17 mouse cellular contexts compared by ENCODE assay signal in genomic region chr7:61836827-61837226, GRCm38 (mm10).
DNase-seq lines count a peak whose midpoint lies in the region; ATAC-seq and TF ChIP-seq lines count a peak whose summit lies in the region.
"Had no signal": no experiment of that assay in that cellular context is flagged by ENCODE, and none has a peak within 500 bp of the region (broad histone marks: within the 10 kb centered on the region; RNA-seq: fewer than 3 reads in every experiment).

No protein-coding gene starts in this region.

- no peak overlapping the region for H3K4me2 ChIP-seq in forebrain, embryonic 15.5 days (replicated peaks)
- no peak overlapping the region for H3K4me2 ChIP-seq in hindbrain, embryonic 16.5 days (ENCODE audit: low read length)
- no peak overlapping the region for H3K4me2 ChIP-seq in midbrain, postnatal 0 days (ENCODE audit: low read depth, low read length, poor library complexity, severe bottlenecking)
- H3K4me2 ChIP-seq: heart, embryonic 12.5 days; limb, embryonic 15.5 days had no signal

- H3K9ac ChIP-seq in forebrain, embryonic 15.5 days (replicated peaks), result no peak overlapping the region
- no peak overlapping the region for H3K9ac ChIP-seq in hindbrain, embryonic 16.5 days (ENCODE audit: low read depth, low read length)
- H3K9ac ChIP-seq in midbrain, postnatal 0 days (replicated peaks; ENCODE audit: low read length, poor library complexity, severe bottlenecking), result no peak overlapping the region
- H3K9ac ChIP-seq: heart, embryonic 12.5 days; limb, embryonic 15.5 days had no signal

- no peak overlapping the region for H3K4me3 ChIP-seq in layer of hippocampus, adult 2 months
- H3K4me3 ChIP-seq in forebrain, embryonic 15.5 days, result no peak overlapping the region
- no peak overlapping the region for H3K4me3 ChIP-seq in hindbrain, embryonic 16.5 days (ENCODE audit: low read length)
- H3K4me3 ChIP-seq in midbrain, postnatal 0 days (ENCODE audit: low read depth, low read length), result no peak overlapping the region
- no peak overlapping the region for H3K4me3 ChIP-seq in embryonic facial prominence, embryonic 10.5 days
- no peak overlapping the region for H3K4me3 ChIP-seq in heart, embryonic 10.5 days
- H3K4me3 ChIP-seq: gastrocnemius, adult 2 months; heart, embryonic 12.5 days; limb, embryonic 15.5 days had no signal

- no peaks in the 10 kb centered on the region for H3K27me3 ChIP-seq in forebrain, embryonic 15.5 days
- H3K27me3 ChIP-seq in hindbrain, embryonic 16.5 days (replicated peaks; ENCODE audit: control insufficient read depth, insufficient read depth, low read length), result no peaks in the 10 kb centered on the region
- no peaks in the 10 kb centered on the region for H3K27me3 ChIP-seq in midbrain, postnatal 0 days (ENCODE audit: insufficient read depth, low read length)
- no peaks in the 10 kb centered on the region for H3K27me3 ChIP-seq in embryonic facial prominence, embryonic 10.5 days (replicated peaks; ENCODE audit: low read depth, poor library complexity, severe bottlenecking)
- H3K27me3 ChIP-seq in heart, embryonic 10.5 days (ENCODE audit: insufficient read depth, poor library complexity, severe bottlenecking), result no peaks in the 10 kb centered on the region
- H3K27me3 ChIP-seq: CH12.LX; heart, embryonic 12.5 days; limb, embryonic 15.5 days had no signal

- H3K4me1 ChIP-seq in forebrain, embryonic 15.5 days, result peaks cover 7% of the 10 kb centered on the region
- H3K4me1 ChIP-seq in hindbrain, embryonic 16.5 days (ENCODE audit: control insufficient read depth, insufficient read depth, low read depth, low read length), result no peaks in the 10 kb centered on the region
- no peaks in the 10 kb centered on the region for H3K4me1 ChIP-seq in midbrain, postnatal 0 days (ENCODE audit: insufficient read depth, low read length)
- H3K4me1 ChIP-seq in embryonic facial prominence, embryonic 10.5 days, result no peaks in the 10 kb centered on the region
- no peaks in the 10 kb centered on the region for H3K4me1 ChIP-seq in heart, embryonic 10.5 days
- H3K4me1 ChIP-seq: heart, embryonic 12.5 days; limb, embryonic 15.5 days had no signal

- peak; percentile 42; the same call in 1 of the 2 replicates for ATAC-seq in forebrain, embryonic 15.5 days (replicated peaks)
- ATAC-seq in hindbrain, embryonic 16.5 days, result peak; percentile 48; the same call in 1 of the 2 replicates
- ATAC-seq in midbrain, postnatal 0 days (ENCODE audit: low FRiP score), result no peak

- no peak for DNase-seq in layer of hippocampus, adult 2 months (ENCODE audit: low spot score in 2 of 2)
- no peak for DNase-seq in layer of hippocampus, adult 11-12 months (ENCODE audit: low spot score)
- no peak for DNase-seq in midbrain, postnatal 0 days (ENCODE audit: low spot score)
- no peak for DNase-seq in thymus, postnatal 25 days
- no peak for DNase-seq in embryonic facial prominence, embryonic 10.5 days (ENCODE audit: low spot score)
- no peak for DNase-seq in heart, embryonic 10.5 days (ENCODE audit: low spot score)
- DNase-seq: adrenal gland, postnatal 25 days; gastrocnemius, adult 2 months; heart, postnatal 14 days; kidney, adult 9 months; kidney, postnatal 4 days; lung, postnatal 10 days had no signal

- H3K9me3 ChIP-seq in forebrain, embryonic 15.5 days, result 0 out of 2 replicates have a peak, but pooled peaks cover 4% of the 10 kb centered on the region
- H3K9me3 ChIP-seq in hindbrain, embryonic 16.5 days (ENCODE audit: control insufficient read depth, low read length), result no peaks in the 10 kb centered on the region
- H3K9me3 ChIP-seq in midbrain, postnatal 0 days (ENCODE audit: low read length), result no peaks in the 10 kb centered on the region
- H3K9me3 ChIP-seq in embryonic facial prominence, embryonic 10.5 days, result peaks cover 13% of the 10 kb centered on the region; the same call in 1 of the 2 replicates
- H3K9me3 ChIP-seq in heart, embryonic 10.5 days, result no peaks in the 10 kb centered on the region; the same call in 1 of the 2 replicates
- H3K9me3 ChIP-seq: limb, embryonic 15.5 days had no signal

- TF ChIP-seq CTCF in layer of hippocampus, adult 2 months (conservative IDR thresholded peaks at IDR 0.05), result no peak
- TF ChIP-seq CTCF in midbrain, postnatal 0 days (IDR thresholded peaks at IDR 0.05), result no peak

- H3K36me3 ChIP-seq in forebrain, embryonic 15.5 days, result no peaks in the 10 kb centered on the region
- H3K36me3 ChIP-seq in hindbrain, embryonic 16.5 days (ENCODE audit: control insufficient read depth, insufficient read depth, low read length), result no peaks in the 10 kb centered on the region
- H3K36me3 ChIP-seq in midbrain, postnatal 0 days (ENCODE audit: insufficient read depth, low read length), result no peaks in the 10 kb centered on the region
- no peaks in the 10 kb centered on the region for H3K36me3 ChIP-seq in embryonic facial prominence, embryonic 10.5 days (replicated peaks)
- H3K36me3 ChIP-seq in heart, embryonic 10.5 days, result no peaks in the 10 kb centered on the region
- H3K36me3 ChIP-seq: heart, embryonic 12.5 days; limb, embryonic 15.5 days had no signal

- 60% methylated on average over 1 of the region's 1 CpGs for WGBS in forebrain, embryonic 15.5 days
- WGBS in hindbrain, embryonic 16.5 days, result 70% methylated on average over 1 of the region's 1 CpGs
- 71% methylated on average over 1 of the region's 1 CpGs for WGBS in midbrain, postnatal 0 days
- 87% methylated on average over 1 of the region's 1 CpGs for WGBS in embryonic facial prominence, embryonic 10.5 days
- WGBS in heart, embryonic 10.5 days, result 78% methylated on average over 1 of the region's 1 CpGs

- H3K27ac ChIP-seq in layer of hippocampus, adult 2 months, result peak overlapping the region; percentile 85
- peak overlapping the region; percentile 78 for H3K27ac ChIP-seq in forebrain, embryonic 15.5 days (replicated peaks)
- H3K27ac ChIP-seq in hindbrain, embryonic 16.5 days (ENCODE audit: low read depth, low read length), result peak overlapping the region; percentile 67; the same call in 1 of the 2 replicates
- H3K27ac ChIP-seq in midbrain, postnatal 0 days (ENCODE audit: low read depth, low read length), result peak overlapping the region; percentile 47; the same call in 1 of the 2 replicates
- no peak overlapping the region for H3K27ac ChIP-seq in embryonic facial prominence, embryonic 10.5 days (replicated peaks)
- H3K27ac ChIP-seq in heart, embryonic 10.5 days, result no peak overlapping the region
- H3K27ac ChIP-seq: gastrocnemius, adult 2 months; limb, embryonic 15.5 days had no signal

Comparison
In these comparisons a context has a peak if more than half of its experiments do, and no peak if none do; other contexts are left out.
1. H3K27ac ChIP-seq: peak in layer of hippocampus, adult 2 months (single experiment), forebrain, embryonic 15.5 days (single experiment), hindbrain, embryonic 16.5 days (single experiment) and midbrain, postnatal 0 days (single experiment); none in embryonic facial prominence, embryonic 10.5 days (single experiment) and heart, embryonic 10.5 days (single experiment).